Mouse (Mus musculus): ENCODE data around the gene Fam207a. TPM values are rescaled to one million over a fixed set of nuclear protein-coding genes. Genes with fewer than 3 reads are reported as not detected.

Gene Fam207a
- polyA plus RNA-seq, 1 experiment from 2014 or later, result 23.3 TPM

DNA sequence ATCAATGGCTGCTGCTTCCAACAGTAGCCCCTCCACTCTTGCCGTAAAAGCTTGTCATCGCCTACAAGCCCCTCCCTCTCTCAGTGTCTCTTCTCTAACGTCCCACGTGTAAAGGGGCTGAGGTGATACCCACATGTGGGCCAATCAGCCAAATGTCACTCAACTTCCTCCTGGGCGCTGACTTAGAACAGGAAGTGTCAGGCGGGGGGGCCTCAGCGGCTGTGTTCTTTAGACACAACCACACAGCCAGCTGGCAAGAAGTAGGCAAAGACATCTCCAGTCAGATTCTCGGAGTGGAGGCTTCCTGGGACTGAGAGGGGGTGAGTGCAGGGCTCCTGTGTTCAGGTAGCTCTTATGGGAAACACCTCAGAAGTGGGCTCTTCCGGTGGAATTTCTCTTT is 14.6 kb upstream of the Fam207a start, which contains the start of gene Itgb2:
TSS of gene Itgb2 (plus strand) at position 113 of the 400 bp plus-strand sequence.
- ATAC-seq (ENCODE audit: low read depth), result no peak
- H3K9me3 ChIP-seq (replicated peaks), result no peaks in the 10 kb centered on the region
- H3K4me3 ChIP-seq (replicated peaks), result peak within 1 kb of the TSS; percentile 42
- 9% methylated on average over 9 of the region's 9 CpGs for WGBS (ENCODE audit: insufficient replicate concordance)
- peak within 1 kb of the TSS; percentile 45 for H3K9ac ChIP-seq
- DNase-seq, result no peak
- H3K27me3 ChIP-seq, result no peaks in the 10 kb centered on the region
- peak within 1 kb of the TSS; percentile 53 for H3K4me2 ChIP-seq
- peak within 1 kb of the TSS; percentile 65 for H3K27ac ChIP-seq
- H3K36me3 ChIP-seq, result no peaks in the 10 kb centered on the region
- peaks cover 41% of the 10 kb centered on the region for H3K4me1 ChIP-seq (replicated peaks)

DNA sequence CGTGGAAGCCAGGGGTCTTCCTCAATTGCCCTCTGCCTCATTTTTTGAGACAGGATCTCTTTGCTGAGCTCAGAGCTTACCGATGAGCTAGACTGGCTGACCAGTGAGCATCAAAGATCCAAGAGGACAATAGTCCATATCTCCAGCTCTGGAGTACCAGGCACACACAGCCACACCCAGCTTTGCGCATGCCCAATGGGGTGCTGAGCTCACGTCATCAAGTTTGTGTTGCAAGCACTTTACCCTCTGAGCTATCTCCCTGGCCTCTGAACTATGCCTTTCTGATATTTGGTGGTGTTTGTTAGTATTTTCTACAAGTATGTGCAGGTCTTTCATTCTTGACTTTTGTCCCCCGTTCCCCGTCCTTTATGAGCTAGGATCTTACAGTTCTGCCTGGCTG is 13.0 kb upstream of the Fam207a start:
- ATAC-seq (ENCODE audit: low read depth), result 0 out of 2 replicates have a peak, but pooled peaks have one; percentile 33

DNA sequence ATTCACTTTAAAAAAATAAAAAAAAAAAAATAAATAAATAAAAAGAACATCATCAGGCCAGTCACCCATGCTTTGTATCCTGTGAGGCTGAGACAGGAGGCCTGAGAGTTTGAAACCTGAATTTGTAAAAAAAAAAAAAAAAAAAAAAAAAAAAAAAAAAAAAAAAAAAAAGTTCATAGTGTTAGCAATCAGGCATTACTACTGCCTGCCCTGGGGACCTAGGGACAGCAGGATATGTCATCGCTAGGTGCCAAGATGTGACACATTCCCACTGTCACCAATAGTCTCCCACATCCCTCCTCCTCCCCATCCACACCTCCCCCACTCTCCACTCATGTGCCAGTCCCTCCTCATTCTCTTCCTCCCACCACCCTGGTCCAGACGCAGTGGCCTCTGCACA is 10.9 kb upstream of the Fam207a start:
- Histone ChIP-seq H3K4me2 (no peak overlapping the region), H3K9ac (no peak overlapping the region), H3K4me3 (replicated peaks) (no peak overlapping the region), H3K4me1 (replicated peaks) (peaks cover 52% of the 10 kb centered on the region), H3K36me3 (no peaks in the 10 kb centered on the region), H3K9me3 (replicated peaks) (no peaks in the 10 kb centered on the region), H3K27ac (no peak overlapping the region), H3K27me3 (peaks cover 20% of the 10 kb centered on the region)
- no peak for ATAC-seq (ENCODE audit: low read depth)
- 78% methylated on average over 2 of the region's 2 CpGs for WGBS (ENCODE audit: insufficient replicate concordance)
- DNase-seq, result no peak

More for the DNA sequence above, 13.0 kb upstream of the Fam207a start:
- no peak overlapping the region for H3K27ac ChIP-seq
- no peaks in the 10 kb centered on the region for H3K27me3 ChIP-seq
- H3K9me3 ChIP-seq (replicated peaks), result no peaks in the 10 kb centered on the region
- DNase-seq, result no peak
- H3K4me1 ChIP-seq (replicated peaks), result peaks cover 45% of the 10 kb centered on the region
- H3K9ac ChIP-seq, result no peak overlapping the region
- 63% methylated on average over 6 of the region's 6 CpGs for WGBS (ENCODE audit: insufficient replicate concordance)
- no peaks in the 10 kb centered on the region for H3K36me3 ChIP-seq
- H3K4me3 ChIP-seq (replicated peaks), result no peak overlapping the region
- no peak overlapping the region for H3K4me2 ChIP-seq

DNA sequence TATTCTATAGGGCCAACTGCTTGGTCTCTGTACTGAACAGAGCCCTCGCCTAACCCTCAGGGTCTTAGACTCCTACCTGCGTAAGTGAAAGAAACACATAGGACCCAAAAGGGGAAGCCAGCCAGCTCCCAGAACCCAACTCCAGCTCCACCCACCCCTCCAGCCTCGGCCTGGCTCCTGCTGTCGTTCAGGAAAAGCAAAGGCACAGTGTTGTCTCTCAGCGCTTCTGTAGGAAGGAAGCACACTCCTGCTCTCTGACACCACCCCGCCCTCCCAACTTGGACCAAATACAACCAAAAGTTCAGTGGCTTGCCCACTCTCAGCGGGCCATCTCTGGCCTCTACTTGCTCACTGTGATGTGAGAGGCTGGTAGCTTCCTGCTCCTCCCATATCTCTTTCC is 7.7 kb upstream of the Fam207a start:
- Histone ChIP-seq H3K27me3 (peaks cover 21% of the 10 kb centered on the region), H3K4me1 (replicated peaks) (peaks cover 28% of the 10 kb centered on the region), H3K9ac (no peak overlapping the region), H3K4me3 (replicated peaks) (no peak overlapping the region), H3K4me2 (peak overlapping the region; percentile 17; the same call in 1 of the 2 replicates), H3K27ac (no peak overlapping the region), H3K36me3 (no peaks in the 10 kb centered on the region), H3K9me3 (replicated peaks) (no peaks in the 10 kb centered on the region)
- ATAC-seq (ENCODE audit: low read depth) (no peak), DNase-seq (no peak)
- 25% methylated on average over 7 of the region's 7 CpGs for WGBS (ENCODE audit: insufficient replicate concordance)

DNA sequence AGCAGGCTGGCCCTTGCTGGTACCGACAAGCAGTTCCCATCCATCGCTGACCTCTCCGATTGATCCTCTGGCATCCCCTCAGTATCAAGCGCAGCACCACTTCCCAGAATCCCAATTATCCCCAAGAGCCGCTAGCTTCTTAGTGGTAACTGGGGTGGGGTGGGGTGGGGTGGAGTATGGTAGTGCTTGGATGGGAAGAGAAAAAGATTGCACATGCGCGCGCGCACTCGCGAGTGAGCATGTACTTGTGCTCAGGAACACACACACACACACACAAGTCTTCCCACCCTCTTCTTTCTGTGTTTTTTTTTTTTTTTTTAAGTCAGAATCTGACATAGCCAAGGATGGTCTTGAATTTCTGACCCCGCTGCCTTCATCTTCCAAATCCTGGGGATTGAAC is 7.2 kb upstream of the Fam207a start:
- DNase-seq, result no peak
- Histone ChIP-seq H3K27me3 (peaks cover 21% of the 10 kb centered on the region), H3K27ac (no peak overlapping the region), H3K9me3 (replicated peaks) (no peaks in the 10 kb centered on the region), H3K9ac (no peak overlapping the region), H3K4me3 (replicated peaks) (0 out of 2 replicates have a peak overlapping the region, but pooled peaks have one; percentile 25), H3K4me1 (replicated peaks) (peaks cover 26% of the 10 kb centered on the region), H3K4me2 (peak overlapping the region; percentile 51), H3K36me3 (no peaks in the 10 kb centered on the region)
- ATAC-seq (ENCODE audit: low read depth), result no peak
- WGBS (ENCODE audit: insufficient replicate concordance), result 55% methylated on average over 12 of the region's 12 CpGs

DNA sequence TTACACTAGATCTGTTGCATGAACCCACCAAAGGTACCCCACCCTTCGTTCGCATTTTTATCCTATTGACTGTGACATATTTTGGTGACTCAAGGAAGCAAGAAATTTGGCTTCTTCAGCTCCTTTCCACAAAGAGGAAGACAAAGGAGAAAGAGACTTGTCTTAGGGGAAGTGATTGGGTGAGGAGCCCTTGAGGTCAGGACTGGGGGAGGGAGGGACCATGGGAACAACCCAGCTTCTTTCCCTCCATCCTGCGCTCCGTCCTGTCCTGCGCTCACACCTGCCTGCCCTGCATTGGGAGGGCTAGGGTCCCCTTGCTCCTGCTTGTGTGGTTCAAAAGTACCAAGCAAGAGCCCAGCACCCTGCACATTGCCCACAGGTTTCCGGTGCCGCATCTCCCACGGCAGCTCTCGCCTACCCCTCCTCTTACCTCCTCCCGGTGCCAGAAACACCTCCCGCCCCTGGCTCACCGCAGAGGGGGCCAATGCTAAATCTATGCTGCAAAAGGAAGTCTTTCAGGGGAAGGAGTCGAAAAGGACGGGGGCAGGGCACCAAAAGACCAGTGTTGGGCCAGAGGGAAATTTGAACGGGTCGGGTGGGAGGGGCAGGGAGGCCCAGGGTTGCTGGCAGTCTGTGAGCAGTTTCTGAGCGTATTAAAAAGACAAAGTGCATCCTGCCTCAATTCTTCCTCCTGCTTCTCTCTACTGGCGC is 6.6 kb upstream of the Fam207a start:
- ATAC-seq (ENCODE audit: low read depth), result no peak
- no peak for DNase-seq
- peaks cover 30% of the 10 kb centered on the region for H3K4me1 ChIP-seq (replicated peaks)
- peak overlapping the region; percentile 51 for H3K4me2 ChIP-seq
- peak overlapping the region; percentile 25 for H3K4me3 ChIP-seq (replicated peaks)
- H3K36me3 ChIP-seq, result no peaks in the 10 kb centered on the region
- 9% methylated on average over 18 of the region's 18 CpGs for WGBS (ENCODE audit: insufficient replicate concordance)
- no peaks in the 10 kb centered on the region for H3K9me3 ChIP-seq (replicated peaks)
- no peak overlapping the region; the same call in 1 of the 2 replicates for H3K27ac ChIP-seq
- H3K27me3 ChIP-seq, result peaks cover 21% of the 10 kb centered on the region
- H3K9ac ChIP-seq, result no peak overlapping the region

DNA sequence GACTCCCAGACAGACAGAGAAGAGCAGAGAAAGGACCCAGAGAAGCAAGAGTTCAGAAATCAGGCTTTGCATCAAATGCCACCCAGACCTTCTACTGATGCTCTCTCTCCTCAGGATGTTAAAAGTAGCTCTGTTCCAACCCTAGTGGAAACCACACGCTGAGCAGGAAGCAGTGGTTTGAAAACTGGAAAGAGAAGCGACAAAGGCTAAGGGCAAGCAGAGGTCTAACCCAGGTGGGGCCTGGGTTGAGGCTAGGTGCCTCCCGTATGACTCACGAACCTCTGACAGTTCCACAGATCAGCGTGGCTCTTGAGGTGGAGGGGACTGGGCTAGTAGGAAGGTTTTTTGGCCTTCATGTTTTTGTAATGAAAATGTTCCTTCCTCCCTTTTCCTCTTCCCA is 4.9 kb upstream of the Fam207a start:
- 54% methylated on average over 5 of the region's 5 CpGs for WGBS (ENCODE audit: insufficient replicate concordance)
- no peaks in the 10 kb centered on the region for H3K36me3 ChIP-seq
- ATAC-seq (ENCODE audit: low read depth), result no peak

DNA sequence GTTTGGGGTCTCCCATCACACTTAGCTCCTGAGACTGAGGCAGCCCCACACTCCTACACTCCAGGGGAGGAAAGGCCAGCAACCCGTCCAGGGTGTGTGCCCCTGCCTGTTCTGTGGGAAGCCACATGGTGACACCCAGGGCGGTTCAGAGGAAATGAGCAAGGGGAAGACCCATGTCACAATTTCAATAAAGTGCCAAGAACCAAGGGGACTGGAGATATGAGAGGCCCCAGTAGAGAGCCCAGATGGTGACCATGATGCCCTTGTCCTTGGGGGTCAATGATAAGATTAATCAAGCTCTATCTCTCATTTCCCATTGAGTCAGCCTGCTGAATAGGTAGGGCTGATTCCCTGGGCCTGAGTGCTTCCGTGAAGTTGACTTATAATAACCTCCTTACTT is 3.6 kb upstream of the Fam207a start:
- Histone ChIP-seq H3K4me2 (no peak overlapping the region), H3K27me3 (peaks cover 21% of the 10 kb centered on the region), H3K9ac (no peak overlapping the region), H3K4me3 (replicated peaks) (no peak overlapping the region), H3K36me3 (peaks cover 1% of the 10 kb centered on the region), H3K9me3 (replicated peaks) (no peaks in the 10 kb centered on the region), H3K27ac (no peak overlapping the region), H3K4me1 (replicated peaks) (peaks cover 53% of the 10 kb centered on the region)
- whole genome bisulfite sequencing (ENCODE audit: insufficient replicate concordance), result 44% methylated on average over 3 of the region's 3 CpGs
- no peak for DNase-seq
- no peak for ATAC-seq (ENCODE audit: low read depth)

More for the DNA sequence above, 4.9 kb upstream of the Fam207a start:
- Histone ChIP-seq H3K4me1 (replicated peaks) (peaks cover 43% of the 10 kb centered on the region), H3K9me3 (replicated peaks) (no peaks in the 10 kb centered on the region), H3K4me2 (no peak overlapping the region), H3K27ac (no peak overlapping the region), H3K9ac (no peak overlapping the region), H3K4me3 (replicated peaks) (no peak overlapping the region), H3K27me3 (peaks cover 21% of the 10 kb centered on the region)
- DNase-seq, result no peak

DNA sequence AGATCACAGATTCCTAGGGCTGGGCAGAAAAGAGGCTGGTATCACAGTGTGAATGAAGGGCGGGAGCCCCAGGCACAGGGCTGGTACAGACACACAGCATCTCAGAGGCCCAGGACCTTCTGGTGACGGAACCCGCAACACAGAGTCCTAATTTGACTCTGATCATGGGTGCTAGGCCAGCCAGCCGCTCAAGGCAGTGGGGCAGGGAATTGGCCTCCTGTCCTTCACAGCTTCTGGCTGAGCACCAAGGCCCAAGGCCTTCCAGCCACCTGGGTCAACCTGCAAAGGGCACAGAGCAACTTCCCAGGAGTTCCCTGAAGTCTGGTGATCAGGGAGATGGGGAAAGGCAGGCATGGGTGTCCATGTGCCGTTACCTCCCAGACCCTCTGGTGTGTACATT is 2.2 kb upstream of the Fam207a start:
- Histone ChIP-seq H3K36me3 (peaks cover 14% of the 10 kb centered on the region), H3K27ac (no peak overlapping the region), H3K4me2 (no peak overlapping the region), H3K4me1 (replicated peaks) (peaks cover 45% of the 10 kb centered on the region), H3K9me3 (replicated peaks) (no peaks in the 10 kb centered on the region), H3K9ac (0 out of 2 replicates have a peak overlapping the region, but pooled peaks have one; percentile 1), H3K27me3 (peaks cover 14% of the 10 kb centered on the region), H3K4me3 (replicated peaks) (no peak overlapping the region)
- DNase-seq, result no peak
- no peak for ATAC-seq (ENCODE audit: low read depth)
- WGBS (ENCODE audit: insufficient replicate concordance), result 86% methylated on average over 5 of the region's 5 CpGs

DNA sequence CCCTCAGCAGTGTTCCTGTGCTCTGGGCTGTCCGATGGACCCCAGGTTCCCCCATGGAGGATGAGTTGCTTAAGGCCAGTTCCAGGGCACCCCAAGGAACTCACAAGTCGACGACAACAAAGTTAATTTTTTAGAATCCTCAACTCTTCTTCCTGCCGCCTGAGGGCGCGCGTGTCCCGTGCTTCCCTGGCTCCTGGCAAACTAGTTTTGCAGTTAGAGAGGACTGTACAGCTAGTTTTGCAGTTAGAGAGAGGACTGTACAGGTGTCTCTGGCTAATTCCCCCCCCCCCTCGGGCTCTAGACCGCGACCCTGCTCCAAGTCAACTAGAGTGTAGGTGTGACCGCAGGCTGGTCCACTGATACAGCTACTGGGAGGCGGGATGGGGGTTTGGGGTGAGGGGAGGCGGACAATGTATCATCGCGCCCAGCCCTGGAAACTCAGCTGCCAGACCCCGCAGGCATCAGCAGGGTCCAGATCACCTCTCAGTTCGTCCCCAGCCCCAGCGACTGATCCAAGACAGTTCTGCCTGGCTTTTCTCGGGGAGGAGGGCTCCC is 1.6 kb upstream of the Fam207a start:
- Histone ChIP-seq H3K4me3 (replicated peaks) (no peak overlapping the region), H3K4me2 (peak overlapping the region; percentile 96), H3K27ac (peak overlapping the region; percentile 78), H3K9ac (0 out of 2 replicates have a peak overlapping the region, but pooled peaks have one; percentile 88), H3K4me1 (replicated peaks) (peaks cover 39% of the 10 kb centered on the region), H3K27me3 (peaks cover 8% of the 10 kb centered on the region), H3K9me3 (replicated peaks) (no peaks in the 10 kb centered on the region), H3K36me3 (peaks cover 20% of the 10 kb centered on the region)
- ATAC-seq (ENCODE audit: low read depth), result no peak
- DNase-seq, result peak; percentile 46
- 23% methylated on average over 20 of the region's 20 CpGs for WGBS (ENCODE audit: insufficient replicate concordance)

DNA sequence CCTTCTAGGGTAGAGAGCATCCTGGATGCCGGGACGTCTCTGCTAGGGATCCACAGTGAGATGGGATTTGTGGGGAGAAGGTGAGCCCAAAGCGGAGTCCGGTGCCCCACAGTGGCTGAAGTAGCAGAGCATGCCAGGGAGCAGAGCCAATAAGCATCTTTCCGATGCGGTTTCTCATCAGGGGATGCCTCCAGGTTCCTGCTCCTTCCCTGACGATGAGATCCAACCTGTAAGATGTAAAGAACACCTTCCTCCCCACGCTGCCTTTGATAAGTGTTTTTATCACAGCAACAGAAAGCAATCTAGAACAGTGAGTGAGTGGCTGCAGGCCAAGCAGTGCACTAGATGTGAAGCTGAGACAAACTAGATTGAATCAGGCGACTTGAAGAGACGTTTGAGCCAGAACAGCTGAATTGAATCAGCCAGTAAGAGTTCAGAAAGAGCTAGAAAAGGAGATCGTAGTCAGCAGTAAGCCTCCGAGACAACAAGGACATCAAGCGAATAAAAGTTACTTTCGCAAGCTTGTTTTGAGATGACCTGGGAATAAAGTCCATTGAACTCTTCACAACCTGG is 880 bp upstream of the Fam207a start:
- peaks cover 27% of the 10 kb centered on the region for H3K36me3 ChIP-seq
- peaks cover under 1% of the 10 kb centered on the region; the same call in 1 of the 2 replicates for H3K27me3 ChIP-seq
- DNase-seq, result no peak
- peak overlapping the region; percentile 93 for H3K4me3 ChIP-seq (replicated peaks)
- H3K4me1 ChIP-seq (replicated peaks), result peaks cover 40% of the 10 kb centered on the region
- peak overlapping the region; percentile 96 for H3K4me2 ChIP-seq
- 50% methylated on average over 14 of the region's 14 CpGs for WGBS (ENCODE audit: insufficient replicate concordance)
- peak overlapping the region; percentile 88 for H3K9ac ChIP-seq
- ATAC-seq (ENCODE audit: low read depth), result no peak
- H3K27ac ChIP-seq, result peak overlapping the region; percentile 78
- H3K9me3 ChIP-seq (replicated peaks), result no peaks in the 10 kb centered on the region

Data from liver, embryonic 13.5 days (tissue).